Mouse (Mus musculus) right cerebral cortex, adult 2 months (tissue): ENCODE data around the gene Amz1.

Experiments used
- DNase-seq, 2 experiments: peaks; one replicate each; pipeline ENCODE4 v3.0.0; 2021 to 2022; ENCODE audit warnings: low spot score in 2 of 2

Amz1 gene

DNA sequence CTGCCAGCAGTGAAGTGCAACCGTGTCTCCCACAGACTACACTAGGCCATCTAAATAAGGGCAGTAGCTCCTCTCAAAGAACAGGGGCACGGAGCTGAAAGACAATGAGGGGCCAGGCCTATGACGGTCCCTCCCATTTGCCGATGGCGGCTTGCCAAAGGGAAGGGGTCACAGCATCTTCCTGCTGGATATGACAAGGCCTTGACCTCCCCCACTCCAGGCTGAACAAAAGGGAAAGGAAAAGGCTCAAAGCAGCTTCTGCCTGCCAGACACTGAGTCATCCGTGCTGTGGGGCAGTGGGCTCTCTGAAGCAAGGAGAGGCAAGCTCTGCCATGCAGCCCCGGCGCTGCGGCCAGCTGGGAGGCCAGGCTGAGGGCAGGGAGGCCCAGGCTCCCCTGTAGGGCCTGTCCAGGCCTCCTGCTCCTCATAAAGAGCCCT lies 43.8 kb downstream of the Amz1 start:
- DNase-seq = peak; percentile 50 to 55

- peak in 1 of 2 experiments; percentile 45 for DNase-seq
Observed at GRCm38 (mm10) chr5:140768333-140768732, 44.4 kb downstream of the Amz1 start.

- no peak for DNase-seq
Observed at GRCm38 (mm10) chr5:140771612-140772011, 47.7 kb downstream of the Amz1 start.

DNA sequence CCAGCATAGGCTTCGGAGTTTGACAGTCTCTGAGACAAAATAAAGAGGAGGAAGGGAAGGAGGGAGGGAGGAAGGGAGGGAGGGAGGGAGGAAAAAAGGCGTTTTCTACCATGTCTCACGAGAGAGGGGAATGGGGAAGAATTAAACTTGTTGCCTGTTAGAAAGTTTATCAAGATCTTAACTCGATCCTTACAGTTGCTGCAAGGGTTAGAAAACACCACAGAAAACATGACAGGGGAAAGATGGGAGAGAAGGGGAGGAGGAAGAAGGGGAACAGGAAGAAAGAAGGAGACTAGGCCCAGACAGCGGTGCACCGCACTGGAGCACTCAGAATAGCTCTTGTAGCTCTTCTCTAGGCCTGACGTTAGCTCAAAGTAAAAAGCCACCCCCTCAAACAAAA lies 48.2 kb downstream of the Amz1 start:
- DNase-seq = no peak

GRCm38 (mm10) chr5:140775111-140775510 lies 51.2 kb downstream of the Amz1 start:
- no peak for DNase-seq

DNA sequence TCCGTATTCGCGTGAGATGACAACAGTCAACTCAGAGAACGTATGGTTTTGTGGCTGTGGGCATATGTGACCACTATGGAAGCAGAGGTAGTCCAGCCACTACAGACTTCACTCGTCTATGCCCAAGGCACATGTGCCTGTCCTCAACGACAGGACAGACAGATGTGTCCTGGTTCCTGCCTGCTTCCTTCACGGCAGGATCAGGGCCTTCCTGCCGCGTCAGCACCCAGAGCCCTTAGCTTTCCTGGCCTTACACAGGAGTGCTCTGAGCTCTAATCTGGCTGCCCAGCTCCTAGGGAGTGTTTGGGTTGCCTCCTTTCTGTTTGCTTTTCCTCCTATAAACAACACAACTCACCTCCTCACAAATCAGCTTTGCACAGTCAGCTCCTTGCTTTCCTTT lies 53.0 kb downstream of the Amz1 start:
- no peak for DNase-seq

DNA sequence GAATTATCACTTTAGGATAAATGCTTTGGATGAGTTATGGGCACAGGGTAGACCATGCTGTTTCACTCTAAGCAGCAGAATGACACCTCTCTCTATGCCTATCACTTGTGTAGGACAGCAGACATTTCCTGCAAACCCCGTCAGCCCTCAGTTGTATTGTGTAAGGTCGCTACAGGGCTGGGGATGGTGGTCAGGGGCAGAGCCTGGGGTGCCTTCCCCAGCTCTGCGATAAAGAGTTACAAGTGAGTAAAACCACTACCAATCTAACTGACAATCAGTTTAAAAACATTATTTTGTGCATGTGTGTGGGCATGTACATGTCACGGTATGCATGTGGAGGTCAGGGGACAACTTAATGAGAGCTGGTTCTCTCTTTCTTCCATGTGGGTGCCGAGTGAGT lies 57.2 kb downstream of the Amz1 start:
- DNase-seq = no peak

DNA sequence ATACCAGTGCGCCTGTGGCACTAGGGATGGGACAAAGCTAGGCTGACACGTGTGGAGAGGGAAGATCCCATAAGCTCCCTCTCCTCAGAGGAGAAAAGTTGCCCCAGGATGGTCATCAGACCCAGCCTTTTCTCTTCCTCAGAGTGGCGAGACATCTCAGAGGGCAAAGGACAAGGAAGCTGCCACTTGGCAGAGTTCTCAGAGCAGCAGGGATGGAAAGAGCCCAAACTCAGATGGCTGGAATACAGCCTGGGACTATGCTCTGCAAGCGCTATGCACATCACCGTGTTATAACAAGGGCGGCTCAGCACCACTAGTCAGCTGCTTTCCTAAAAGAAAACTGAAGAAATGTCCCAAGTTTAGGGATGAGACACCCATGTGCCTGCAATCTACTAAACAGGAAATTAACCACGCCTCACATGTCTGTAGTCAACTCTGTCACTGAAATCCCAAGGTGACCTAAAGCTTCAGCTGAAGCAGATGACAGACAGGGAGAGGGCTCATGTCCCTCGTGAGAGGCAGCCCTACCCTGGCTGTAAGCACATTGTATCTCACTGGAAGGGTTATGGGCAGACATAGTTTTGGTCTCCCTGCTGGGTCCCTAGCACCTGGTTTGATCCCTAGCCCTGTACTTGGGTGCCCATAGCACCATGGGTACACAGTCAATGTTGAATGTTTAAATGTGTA lies 58.1 kb downstream of the Amz1 start:
- no peak for DNase-seq

DNA sequence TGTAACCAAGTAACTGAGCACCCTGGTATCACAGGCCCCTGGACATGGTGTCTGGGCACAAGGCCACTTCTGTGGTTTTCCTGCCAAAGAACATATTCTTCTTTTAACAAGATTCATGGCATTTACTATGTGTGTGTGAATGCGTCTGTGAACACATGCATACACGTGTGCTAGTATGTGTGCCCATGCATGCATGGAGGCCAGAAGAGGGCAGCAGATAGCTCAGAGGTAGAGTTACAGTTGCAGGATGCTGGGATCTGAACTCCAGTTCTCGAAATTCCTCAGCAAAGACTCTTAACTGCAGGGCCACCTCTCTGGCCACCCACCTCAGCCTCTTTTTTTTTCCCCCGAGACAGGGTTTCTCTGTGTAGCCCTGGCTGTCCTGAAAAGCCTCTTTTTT lies 59.6 kb downstream of the Amz1 start:
- no peak for DNase-seq

GRCm38 (mm10) chr5:140784288-140784687 lies 60.4 kb downstream of the Amz1 start:
- no peak for DNase-seq

DNA sequence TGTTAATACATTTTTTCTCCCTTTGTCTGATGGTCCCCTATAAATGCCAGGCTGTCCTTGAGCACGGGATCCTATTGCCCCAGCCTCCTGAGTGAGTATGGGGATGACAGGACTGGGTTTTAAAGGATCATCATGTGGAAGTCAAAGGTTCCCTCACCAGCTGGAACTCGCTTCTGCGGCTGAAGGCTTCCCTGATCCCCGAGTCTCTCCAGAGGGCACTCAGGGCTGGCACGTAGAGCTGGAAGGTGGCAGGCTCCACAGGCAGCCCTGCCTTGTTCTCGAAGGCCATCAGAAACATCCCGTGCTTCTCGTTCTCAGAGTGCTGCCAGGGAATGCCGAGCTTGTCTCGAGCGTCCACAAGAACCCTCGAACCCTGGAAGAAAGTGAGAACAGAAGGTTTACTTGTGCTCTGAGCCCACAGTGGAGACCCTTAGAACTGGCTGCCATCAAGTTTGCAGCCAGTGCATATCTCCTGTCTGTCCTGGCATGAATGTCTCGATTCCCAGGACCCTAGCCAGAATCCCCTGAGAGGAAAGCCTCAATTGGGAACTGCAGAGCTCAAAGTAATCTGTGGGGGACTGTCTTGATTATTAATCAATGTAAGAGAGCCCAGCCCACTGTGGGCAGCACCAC lies 61.4 kb downstream of the Amz1 start:
- no peak for DNase-seq

DNA sequence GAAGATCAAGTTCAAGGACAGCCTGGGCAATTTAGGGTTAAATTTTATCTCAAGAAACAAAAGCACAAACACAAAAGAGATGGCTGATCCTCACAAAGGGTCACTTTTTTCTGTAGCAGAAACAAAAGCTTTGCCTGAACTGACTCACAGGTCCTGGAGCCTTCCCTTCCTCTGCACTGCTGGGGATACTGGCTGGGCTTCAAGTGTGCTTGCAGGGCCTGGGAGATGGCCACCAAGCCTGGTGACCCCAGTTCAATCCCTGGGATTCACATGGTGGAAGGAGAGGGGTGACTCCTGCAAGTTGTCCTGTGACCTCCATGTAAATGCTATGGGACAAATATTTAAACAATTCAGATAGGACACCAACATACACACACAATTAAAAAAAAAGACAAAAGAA lies 65.6 kb downstream of the Amz1 start:
- no peak for DNase-seq

GRCm38 (mm10) chr5:140790392-140790791 lies 66.5 kb downstream of the Amz1 start:
- DNase-seq = no peak

DNA sequence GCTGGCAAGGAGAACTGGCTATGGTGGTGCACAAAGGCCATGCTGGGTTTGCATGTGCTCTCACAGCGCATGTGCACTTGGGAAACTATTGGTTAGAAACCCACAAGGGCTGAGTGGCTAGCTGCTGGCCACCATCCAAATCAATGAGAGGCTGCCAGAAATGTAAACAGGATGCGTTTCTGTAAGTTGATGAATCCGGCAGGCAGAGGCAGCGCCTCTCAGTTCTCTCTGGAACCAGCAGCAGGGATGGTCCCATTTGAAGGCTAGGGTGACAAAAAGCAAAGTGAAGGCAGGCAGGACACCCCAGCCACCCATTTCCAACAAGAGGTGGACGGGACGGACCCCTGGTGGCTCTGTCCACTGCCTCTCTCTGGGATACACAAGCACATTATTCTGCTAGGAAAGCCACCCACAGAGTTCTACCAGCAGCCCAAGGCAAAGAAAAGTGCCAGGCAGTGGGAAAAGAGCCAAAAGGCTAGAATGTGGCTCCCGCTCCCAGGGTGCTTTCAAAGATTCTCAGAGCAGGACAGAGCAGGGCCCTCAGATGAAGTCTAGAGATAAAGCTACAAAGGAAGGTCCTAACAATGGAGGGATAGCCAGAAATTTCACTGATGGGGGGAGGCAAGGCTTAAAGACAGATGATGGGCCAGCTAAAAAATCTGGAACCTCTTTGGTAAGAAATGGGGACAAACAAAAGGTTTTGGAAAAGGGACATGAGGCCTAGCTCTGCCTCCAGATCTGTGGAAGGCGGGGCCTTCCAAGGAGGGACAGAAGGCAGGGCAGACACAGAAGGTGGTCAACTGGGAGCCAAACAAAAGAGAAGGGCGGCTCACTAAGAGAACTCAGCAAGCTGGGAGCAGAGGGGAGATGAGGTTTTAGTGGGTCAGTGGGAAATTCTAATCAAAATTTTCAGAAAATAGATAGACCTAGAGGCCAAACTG lies 67.3 kb downstream of the Amz1 start:
- DNase-seq = peak; percentile 42 to 69

DNA sequence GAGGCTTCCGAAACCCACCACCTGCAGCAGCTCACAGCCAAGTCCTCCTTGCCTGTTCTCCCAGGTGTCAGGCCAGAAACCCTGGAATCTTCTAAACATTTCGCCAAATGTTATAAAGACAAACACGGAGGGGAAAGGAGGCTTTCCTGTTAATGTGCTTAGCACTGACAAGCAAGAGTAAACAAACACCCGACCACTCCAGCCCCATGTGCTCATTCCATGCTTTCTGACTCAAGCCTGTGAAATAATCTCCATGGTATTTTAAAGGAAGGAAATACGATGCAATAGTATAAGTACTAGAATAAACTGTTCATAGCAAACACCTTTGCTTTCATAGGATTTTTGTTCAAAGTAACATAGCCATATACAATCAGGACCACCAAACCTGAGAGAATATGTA lies 68.3 kb downstream of the Amz1 start:
- no peak for DNase-seq

GRCm38 (mm10) chr5:140794753-140795152 lies 70.8 kb downstream of the Amz1 start:
- no peak for DNase-seq

- DNase-seq = no peak
Observed at GRCm38 (mm10) chr5:140795176-140795575, 71.2 kb downstream of the Amz1 start.

DNA sequence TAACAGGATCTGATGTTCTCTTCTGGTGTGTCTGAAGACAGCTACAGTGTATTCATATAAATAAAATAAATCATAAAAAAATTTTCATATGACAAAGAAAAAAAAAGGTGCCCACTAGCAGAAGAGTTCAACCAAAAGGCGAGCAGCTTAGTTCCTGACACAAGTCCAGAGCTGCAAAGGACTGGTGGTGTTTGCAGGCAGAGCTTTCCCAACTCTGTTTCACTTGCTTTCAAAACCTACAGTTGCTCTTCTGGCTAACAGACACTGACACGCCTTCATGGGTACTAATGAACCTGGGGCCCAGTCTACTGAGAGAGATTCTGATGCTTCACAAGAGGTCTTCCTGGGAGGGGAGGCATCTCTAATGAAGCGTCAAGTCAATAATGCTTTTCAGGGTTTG lies 72.1 kb downstream of the Amz1 start:
- no peak for DNase-seq

- no peak for DNase-seq
Observed at GRCm38 (mm10) chr5:140798158-140798557, 74.2 kb downstream of the Amz1 start.

- no peak for DNase-seq
Observed at GRCm38 (mm10) chr5:140798775-140799174, 74.8 kb downstream of the Amz1 start.

DNA sequence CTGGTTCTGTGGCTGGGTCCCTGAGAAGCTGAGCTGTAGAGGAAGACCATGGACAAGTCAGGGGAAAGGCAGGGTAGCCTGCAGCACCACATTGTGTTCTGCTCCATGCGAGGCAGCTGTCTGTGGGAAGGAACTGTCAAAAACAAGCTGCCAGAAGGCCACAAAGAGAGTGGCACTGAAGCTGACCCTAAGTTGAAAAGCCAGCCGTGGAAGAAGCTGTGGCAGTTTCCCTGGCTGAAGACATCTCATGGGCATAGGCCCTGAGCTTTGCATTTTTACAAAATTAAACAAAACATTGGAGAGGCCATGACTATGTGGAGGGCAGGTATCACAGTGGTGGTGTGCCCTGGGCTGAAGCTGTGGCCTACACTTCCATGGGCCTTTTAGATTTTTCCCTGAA lies 75.3 kb downstream of the Amz1 start:
- no peak for DNase-seq

GRCm38 (mm10) chr5:140800288-140800923 lies 76.5 kb downstream of the Amz1 start:
- no peak for DNase-seq
